Mouse (Mus musculus): ENCODE data around the gene Gm15319.
"Not testable (repeated sequence)": the region's sequence is repeated elsewhere in the genome, so short reads cannot be mapped to it uniquely, and the experiment has no call there.

- TF ChIP-seq GATA1 (IDR thresholded peaks at IDR 0.05; ENCODE audit: borderline replicate concordance, low read length); CTCF (IDR thresholded peaks at IDR 0.05; ENCODE audit: low read depth, low read length): not testable (repeated sequence)
These were observed 67.1 kb downstream of the Gm15319 start for GRCm38 (mm10) chr8:20295881-20296280.

All from G1E (cell line).